Mouse (Mus musculus) adrenal gland, postnatal 10 days (tissue): ENCODE data around the gene N4bp2l1. TPM values are rescaled to one million over a fixed set of nuclear protein-coding genes. Genes with fewer than 3 reads are reported as not detected.

Experiments
- DNase-seq: peaks from one replicate; pipeline ENCODE4 v3.0.0; 2021; ENCODE audit warnings: mixed read lengths
- total RNA-seq, 2 experiments: library from RNA; stranded (reverse); gene quantifications; 2 replicates each; pipeline ENCODE4 v1.2.3; 2021

N4bp2l1 gene
- total RNA-seq, 2 experiments from 2014 or later = 40.2 to 50.2 TPM

DNA sequence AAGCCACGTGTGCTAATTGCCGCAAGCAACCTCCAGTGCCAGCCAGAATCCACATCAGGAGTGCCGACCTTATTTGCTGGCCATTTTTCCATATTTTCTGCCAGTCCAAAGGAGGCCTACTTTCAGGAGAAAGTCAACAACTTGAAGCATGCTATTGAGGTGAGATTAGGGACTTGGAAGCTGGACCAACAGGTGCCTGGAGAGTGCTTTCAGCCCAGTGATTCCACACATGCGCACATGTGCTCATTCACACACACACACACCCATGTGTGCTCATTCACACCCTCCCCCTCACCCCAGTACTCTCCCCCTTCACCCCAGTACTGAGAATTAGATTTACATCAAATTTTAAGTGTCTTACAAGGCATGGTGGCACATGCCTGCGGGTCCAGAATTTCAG lies 30.0 kb downstream of the N4bp2l1 start:
- no peak for DNase-seq

DNA sequence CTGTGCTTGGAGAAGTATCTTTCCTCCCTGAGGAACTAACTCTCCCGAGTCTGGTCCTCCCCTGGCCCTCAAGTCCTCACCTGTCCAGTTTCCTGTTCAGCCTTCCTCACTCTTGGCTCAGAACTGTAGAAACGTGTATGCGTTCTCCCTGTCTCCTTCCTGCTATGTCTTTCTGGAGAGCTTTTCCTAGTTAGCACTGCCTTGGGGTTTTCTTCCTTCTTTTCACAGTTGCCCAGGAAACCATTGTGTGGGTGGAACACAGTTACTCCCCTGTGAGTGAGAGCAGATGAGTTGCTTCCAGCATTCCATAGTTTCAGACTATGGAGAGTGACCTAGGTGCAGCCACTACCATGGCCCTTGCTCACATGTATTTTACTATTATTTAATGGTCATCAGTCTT lies 30.8 kb downstream of the N4bp2l1 start:
- no peak for DNase-seq

DNA sequence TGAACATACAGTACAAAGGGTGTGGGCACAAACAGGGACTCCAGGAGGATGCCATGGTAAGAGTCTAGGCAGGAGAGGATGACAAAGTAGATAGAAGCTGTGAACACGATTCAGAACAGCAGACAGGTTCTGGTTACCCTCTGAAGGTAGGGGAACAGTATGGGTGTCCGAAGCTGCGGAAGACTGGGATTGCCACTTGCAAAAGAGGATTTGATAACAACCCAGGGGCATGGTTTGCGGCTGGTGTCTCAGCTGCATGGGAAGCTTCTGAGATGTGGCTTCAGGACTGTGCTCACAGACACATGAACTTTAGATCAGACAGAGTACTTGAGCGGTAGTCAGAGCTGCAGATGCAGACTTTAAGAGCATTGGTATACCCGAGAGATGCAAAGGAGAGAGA lies 32.6 kb downstream of the N4bp2l1 start:
- DNase-seq = no peak

DNA sequence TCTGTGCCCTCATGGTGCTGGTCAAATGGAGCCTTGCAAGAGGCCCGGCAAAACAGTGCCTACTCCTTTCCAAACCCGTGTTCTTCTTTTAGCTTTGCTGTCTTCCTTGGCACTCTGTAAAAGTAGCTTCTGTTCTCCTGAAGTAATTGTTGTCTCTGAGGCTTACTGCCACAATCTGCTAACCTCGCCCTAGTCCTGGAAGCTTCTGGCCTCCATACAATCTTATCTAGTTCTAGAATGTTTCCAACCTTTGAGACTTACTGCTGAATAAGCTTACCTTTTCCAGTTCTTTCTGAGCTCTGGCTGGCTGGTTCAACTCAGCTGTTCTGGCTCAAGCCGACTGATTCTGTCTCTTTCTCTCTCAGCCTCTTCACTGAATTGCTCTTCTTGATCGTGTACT lies 35.2 kb downstream of the N4bp2l1 start:
- no peak for DNase-seq

DNA sequence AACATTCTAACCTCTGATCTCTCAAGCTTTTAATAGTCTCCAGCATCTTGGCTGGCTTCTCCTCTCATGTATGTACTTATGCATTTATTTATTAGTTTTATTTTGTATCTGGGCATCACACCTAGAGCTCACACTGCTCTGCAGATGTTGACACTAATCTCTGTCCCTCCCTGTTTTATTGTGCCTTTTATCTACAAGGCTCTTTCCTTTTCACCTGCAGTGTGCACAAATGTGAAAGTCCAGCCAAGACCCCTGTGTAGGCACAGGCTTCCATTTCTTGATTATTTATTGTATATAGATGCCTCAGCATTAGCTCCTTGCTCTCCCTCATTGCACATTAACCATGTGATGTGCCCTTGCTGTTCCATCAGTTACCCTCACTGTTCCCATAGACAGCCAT lies 35.6 kb downstream of the N4bp2l1 start:
- DNase-seq = no peak

DNA sequence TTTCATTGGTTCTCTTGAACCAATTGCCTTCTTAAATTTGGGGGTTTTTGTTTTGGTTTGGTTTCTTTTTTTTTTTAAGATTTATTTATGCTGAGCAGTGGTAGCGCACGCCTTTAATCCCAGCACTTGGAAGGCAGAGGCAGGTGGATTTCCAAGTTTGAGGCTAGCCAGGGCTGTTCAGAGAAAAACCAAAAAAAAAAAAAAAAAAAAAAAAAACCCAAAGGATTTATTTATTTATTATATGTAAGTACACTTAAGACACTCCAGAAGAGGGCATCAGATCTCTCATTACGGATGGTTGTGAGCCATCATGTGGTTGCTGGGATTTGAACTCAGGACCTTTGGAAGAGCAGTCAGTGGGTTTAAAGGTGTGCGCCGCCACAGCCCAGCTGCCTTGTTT lies 36.1 kb downstream of the N4bp2l1 start:
- DNase-seq = no peak

DNA sequence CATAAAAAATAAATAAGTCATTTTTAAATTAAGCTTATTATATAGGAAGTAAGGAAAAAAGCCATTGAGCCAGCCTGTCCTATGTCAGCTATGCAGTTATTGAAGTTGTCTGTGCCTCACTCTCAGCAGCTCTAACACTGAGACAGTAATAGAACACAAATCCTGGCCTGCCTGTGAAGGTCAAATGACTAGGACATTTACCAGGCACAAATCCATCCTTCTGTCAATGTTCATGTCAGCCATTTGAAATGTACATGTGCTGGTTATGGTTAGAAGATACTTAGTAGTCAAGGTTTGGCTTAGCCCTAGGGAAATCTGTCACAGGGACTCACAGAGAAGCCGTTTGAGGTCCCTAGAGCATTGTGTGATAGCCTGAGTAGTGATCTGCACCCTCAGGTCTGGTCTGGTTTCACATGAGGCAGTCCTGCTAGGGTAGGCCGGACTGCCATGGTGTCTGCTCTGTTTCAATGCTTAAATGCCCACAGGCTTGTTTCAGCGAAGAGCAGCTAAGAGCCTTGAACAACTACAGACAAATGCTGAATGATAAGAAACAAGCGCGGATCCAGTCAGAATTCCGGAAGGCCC lies 37.4 kb downstream of the N4bp2l1 start:
- DNase-seq = no peak

DNA sequence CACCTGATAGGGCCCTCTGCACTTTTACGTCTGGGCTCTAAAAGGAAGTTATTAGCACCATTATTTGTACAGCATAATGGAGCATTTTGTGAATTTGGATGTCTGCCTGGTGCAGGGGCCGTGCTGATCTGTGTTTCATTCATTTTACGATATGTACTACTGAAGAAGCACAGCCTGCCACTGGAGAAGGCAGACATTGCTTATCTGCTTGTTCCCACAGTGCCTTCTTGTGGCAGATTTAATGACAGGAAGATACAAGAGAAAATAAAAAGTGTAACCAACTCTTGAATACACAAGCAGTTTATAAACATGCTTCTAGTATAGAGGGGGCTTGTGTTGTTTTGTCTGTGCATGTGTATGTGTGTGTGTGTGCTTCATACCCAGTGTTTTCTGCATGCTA lies 45.4 kb downstream of the N4bp2l1 start:
- no peak for DNase-seq

DNA sequence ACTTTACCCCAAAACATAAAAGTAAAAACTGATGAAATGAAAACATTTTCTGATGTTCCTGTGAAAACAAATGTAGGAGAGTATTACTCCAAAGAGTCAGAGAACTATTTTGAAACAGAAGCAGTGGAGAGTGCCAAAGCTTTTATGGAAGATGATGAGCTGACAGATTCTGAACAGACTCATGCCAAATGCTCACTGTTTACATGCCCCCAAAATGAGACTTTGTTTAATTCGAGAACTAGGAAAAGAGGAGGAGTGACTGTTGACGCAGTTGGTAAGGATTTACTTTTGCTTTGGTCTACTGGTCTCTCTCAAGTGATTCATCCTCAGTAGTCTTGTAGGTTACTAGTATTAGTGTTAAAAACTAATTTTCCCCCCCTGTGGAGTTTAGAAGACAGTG lies 53.8 kb downstream of the N4bp2l1 start:
- DNase-seq = no peak

DNA sequence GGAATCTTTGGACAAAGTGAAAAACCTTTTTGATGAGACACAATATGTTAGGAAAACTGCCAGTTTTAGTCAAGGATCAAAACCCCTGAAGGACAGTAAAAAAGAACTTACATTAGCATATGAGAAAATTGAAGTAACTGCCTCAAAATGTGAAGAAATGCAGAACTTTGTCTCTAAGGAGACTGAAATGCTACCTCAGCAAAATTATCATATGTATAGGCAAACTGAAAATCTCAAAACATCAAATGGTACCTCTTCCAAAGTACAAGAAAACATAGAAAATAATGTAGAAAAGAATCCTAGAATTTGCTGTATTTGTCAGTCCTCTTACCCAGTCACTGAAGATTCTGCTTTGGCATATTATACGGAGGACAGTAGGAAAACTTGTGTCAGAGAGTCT lies 55.7 kb downstream of the N4bp2l1 start:
- no peak for DNase-seq

DNA sequence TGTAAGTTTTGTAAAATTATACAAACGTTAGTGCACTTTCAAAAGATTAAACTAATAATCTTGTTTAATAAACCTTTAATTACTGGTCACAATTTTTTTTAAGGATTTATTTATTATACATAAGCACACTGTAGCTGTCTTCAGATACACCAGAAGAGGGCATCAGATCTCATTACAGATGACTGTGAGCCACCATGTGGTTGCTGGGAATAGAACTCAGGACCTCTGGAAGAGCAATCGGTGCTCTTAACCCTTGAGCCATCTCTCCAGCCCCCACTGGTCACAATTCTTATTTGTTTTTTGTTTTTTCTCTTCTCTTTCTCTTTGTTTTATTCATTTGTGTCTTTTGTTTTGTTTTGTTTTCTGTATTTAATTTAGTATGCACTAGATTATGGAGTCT lies 71.7 kb downstream of the N4bp2l1 start:
- no peak for DNase-seq

DNA sequence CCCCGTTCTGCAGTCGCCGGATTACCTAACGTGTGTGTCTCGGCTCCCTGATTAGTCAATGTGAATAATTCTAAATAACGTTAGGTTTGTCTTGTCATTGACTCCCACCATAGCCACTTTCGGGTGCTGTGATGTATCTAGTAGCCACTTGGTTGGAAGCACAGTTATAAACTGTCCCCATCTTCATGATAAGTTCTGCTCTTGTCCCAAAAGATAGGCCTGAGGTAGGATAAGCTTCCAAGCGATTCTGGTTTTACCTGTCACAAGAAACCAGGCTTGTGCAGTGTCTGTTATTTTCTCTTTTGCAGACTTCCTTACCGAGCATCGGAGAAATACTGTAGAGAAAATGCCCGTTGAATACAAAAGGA lies 74.1 kb downstream of the N4bp2l1 start:
- no peak for DNase-seq

DNA sequence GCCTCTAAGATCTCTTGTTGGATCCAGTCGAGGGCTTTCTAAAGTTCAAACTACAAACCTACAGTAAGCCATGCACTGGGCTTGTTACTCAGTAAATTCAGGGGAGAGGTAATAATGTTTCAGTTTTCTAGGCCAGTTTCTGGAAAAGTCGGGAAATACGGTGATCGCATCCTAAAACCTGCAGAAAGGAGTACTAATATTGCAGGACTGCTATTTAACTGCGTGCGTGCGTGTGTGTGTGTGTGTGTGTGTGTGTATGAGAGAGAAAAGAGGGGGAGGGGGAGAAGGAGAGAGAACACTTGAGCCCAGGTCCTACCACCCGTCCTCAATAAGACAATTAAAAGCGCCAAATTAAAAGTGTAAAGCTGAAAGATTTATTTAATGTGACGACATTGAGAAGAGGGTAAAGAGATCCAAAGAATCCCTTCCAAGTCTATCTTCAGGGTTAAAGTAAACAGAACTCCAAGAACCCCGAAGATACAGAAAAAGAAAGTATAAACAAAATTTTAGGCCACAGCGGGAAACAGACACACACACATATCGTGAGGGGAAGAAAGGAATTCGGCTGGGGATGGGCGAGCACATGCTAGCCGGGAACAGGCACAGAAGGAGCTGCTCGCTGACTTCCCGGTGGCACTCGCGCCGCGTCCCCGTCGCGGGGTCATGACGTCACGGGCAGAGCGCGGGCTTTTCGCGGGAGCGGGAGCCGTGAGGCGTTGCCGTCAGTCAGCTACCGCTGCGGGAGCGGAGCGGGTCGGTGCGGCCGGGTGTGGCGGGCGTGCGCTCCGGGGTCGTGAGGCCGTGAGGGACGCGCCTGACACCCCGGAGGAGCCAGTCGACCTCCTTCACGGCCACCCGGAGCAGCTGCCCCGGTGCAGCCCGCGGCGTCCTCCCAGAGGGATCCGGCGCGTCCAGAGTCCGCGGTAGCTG lies 74.8 kb downstream of the N4bp2l1 start, which contains the start of gene Brca2:
Brca2 (plus strand) TSS at position 694 of the 930 bp plus-strand sequence.
- peak; percentile 97 for DNase-seq

Other genes starting within 250 kb of the N4bp2l1 start
- gene Zar1l, start 79.0 kb downstream of the N4bp2l1 start, total RNA-seq = not detected
- gene Brca2, start 74.6 kb downstream of the N4bp2l1 start, total RNA-seq = 10 to 100 TPM; 12.9 to 15.1 TPM
- 10 to 100 TPM; 72.4 to 81.4 TPM for gene N4bp2l2, start 69.0 kb upstream of the N4bp2l1 start, total RNA-seq
- gene Pds5b, start 76.6 kb upstream of the N4bp2l1 start, total RNA-seq = 10 to 100 TPM; 25.9 to 35.0 TPM